Mouse (Mus musculus) ES-E14 (cell line): Measurements from ENCODE around the gene Grin2c.

Experiments
- HCFC1 ChIP-seq: IDR thresholded peaks from 2 replicates; pipeline ENCODE4 v1.6.1; 2012; ENCODE audit warnings: low read length, inconsistent platforms, borderline replicate concordance; ENCODE audit not compliant: insufficient read depth
- ZNF384 ChIP-seq: IDR thresholded peaks from 2 replicates; pipeline ENCODE4 v1.6.1; 2012; ENCODE audit warnings: low read depth, low read length, inconsistent platforms

GRCm38 (mm10) chr11:115223451-115223850 is 43.6 kb downstream of the Grin2c start:
- TF ChIP-seq HCFC1 (no peak), ZNF384 (no peak)
